Mouse (Mus musculus) inflammation-experienced regulatory T-cells, adult 6 months (primary cell): ENCODE results near the gene Olfr1323. TPM values are rescaled to one million over a fixed set of nuclear protein-coding genes. Genes with fewer than 3 reads are reported as not detected.

Experiments used
- ATAC-seq: one replicate; pipeline ENCODE4 v1.8.0; 2017
- polyA plus RNA-seq, 3 experiments: library from polyadenylated mRNA; unstranded; fragments of 100-300 nt; shearing (Covaris generic); gene quantifications; one replicate each; pipeline ENCODE4 v1.2.1; 2017

Olfr1323 gene
- not detected for polyA plus RNA-seq

GRCm38 (mm10) chrX:50019259-50019658 is at the start of gene Olfr1323:
TSS of gene Olfr1323 (minus strand) at chrX:50019359.
- no peak for ATAC-seq

- no peak for ATAC-seq
Observed at GRCm38 (mm10) chrX:50012242-50012641, 6.9 kb downstream of the Olfr1323 start.

Other genes starting within 250 kb of the Olfr1323 start
- gene Igsf1, start 221.6 kb downstream of the Olfr1323 start, polyA plus RNA-seq = not detected
- gene Olfr1322, start 127.9 kb downstream of the Olfr1323 start, polyA plus RNA-seq = not detected